Mouse (Mus musculus): ENCODE data around the gene 9630041A04Rik.

Gene 9630041A04Rik

GRCm38 (mm10) chr9:101919324-101919723 lies 57.7 kb downstream of the 9630041A04Rik start:
- no peak for DNase-seq (ENCODE audit: low spot score in 2 of 2)

DNA sequence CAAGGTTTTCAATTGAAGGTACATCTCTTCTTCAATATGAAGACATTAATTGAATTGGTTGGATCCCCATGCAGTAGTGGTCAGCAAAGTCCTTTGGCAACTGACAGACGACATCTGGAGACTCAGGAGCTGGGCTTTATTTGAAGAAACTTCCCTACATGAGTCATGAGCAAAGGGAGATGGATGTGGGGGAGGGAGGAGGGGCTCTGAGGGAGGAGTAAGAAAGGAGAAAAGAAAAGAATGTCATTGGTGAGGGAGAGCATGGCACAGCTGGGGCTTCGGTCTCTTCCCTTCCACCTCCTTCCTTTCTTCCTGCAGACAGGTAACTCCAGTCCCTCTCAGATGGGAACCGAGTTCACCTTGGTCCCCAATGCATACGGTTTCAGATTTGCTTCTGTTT lies 61.2 kb downstream of the 9630041A04Rik start:
- DNase-seq (ENCODE audit: low spot score in 2 of 2), result no peak

- no peak for DNase-seq (ENCODE audit: low spot score in 2 of 2)
These were observed 63.2 kb downstream of the 9630041A04Rik start for GRCm38 (mm10) chr9:101924829-101925228.

- DNase-seq (ENCODE audit: low spot score in 2 of 2), result no peak
These were observed 72.4 kb downstream of the 9630041A04Rik start for GRCm38 (mm10) chr9:101933946-101934573.

DNA sequence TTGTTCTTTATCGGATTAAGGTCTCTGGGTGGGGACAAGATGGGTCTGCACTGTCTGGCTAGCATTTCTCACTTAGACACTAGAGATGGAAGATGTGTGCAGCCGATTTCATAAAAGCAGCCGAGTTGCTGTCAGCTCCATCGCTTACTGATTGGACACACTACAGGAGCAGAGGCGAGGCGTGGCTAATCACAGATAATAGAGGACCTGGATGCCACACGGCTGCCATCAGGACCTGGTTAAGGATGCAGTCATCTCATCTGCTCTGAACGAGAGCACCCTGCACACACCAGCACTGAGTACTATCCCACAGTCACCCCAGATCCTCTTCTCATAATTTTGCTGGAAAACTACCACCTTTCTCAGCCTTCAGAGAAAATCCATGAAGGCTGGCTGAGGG lies 73.2 kb downstream of the 9630041A04Rik start:
- no peak for DNase-seq (ENCODE audit: low spot score in 2 of 2)

- no peak for DNase-seq (ENCODE audit: low spot score in 2 of 2)
These were observed 76.4 kb downstream of the 9630041A04Rik start for GRCm38 (mm10) chr9:101938066-101938465.

DNA sequence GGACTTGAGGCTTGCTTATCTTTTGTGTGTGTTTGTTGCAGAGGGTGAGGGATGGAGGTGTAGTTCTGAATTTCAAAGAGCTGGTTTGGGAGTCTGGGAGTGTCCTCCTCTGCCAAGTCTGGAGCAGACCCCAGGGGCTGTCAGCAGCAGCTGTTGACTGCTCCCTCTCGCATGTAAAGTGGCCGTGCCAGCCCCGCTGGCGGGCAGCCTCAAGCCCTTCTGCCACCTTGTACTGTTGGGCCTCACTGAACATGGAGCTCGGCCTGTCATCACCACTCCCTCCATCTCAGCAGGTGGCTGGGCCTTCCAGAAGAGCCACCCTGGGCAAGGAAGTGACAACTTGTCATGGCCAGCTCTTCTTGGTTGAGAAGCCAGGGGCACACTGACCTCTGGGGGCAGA lies 77.4 kb downstream of the 9630041A04Rik start:
- no peak for DNase-seq (ENCODE audit: low spot score in 2 of 2)

- no peak for DNase-seq (ENCODE audit: low spot score in 2 of 2)
These were observed 78.5 kb downstream of the 9630041A04Rik start for GRCm38 (mm10) chr9:101940182-101940581.

DNA sequence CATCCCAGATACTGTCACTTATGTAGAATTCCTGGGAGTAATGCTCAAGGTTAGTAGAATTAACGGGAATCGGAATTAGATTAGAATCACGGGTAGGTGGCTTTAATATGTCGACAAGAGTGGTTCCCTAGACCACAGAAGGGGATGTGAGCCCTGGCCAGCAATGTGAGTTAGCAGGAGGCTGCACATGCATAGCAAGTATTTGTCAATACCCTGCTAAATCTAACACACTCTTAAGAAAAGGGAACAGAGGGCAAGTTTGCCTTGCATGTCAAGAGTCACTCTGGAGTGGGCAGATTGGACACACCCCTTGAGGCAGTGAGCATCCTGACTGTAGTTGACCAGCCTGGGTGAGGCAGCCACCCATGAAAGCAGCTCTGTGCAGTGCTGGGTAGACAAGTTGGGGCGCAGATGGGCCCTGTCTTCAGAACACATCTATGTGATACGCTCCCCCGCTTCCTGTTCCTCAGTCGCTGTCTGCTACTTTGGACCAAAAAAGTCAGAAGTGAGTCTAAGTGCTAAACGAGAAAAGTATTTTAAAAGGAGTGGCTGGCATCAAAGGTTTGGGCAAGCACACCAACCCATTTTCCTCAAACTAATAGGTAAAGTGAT lies 80.5 kb downstream of the 9630041A04Rik start:
- DNase-seq (ENCODE audit: low spot score in 2 of 2), result no peak

DNA sequence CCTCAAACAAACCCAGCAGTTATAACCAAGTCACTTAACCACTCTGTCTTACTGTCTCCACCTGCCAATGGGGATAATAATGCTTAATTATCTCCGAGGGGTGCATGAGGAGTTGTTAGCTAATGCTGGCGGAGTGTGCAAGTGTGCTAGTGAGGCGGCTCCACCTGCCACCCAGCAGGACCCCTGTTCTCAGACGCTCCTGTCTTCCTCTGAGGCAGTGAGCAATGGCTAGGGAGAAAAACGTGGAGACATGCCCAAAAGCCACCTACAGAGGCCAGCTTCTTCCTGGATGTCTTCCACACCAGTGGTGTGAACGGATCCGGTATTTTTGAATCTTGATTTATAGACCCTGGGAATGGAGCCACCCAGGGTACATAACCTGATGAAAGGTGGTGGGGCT lies 83.7 kb downstream of the 9630041A04Rik start:
- no peak for DNase-seq (ENCODE audit: low spot score in 2 of 2)

DNA sequence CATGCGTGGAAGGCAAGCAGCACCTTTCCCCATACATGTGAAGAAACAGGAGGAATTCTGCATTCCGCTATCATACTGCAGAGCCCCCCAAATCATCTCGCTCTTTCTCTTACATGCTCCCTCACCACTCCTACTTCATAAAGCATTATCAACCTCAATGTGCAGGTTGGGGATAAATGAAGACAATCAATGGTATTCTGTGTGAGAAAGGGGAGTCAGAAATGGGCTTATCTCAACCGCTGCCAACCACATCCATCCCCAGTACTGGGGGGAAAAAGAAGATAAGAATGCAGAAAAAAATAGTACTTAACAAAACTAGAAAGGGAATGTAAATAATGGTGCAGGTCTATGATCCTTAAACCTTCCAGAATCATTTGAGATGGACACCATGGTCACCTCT lies 84.2 kb downstream of the 9630041A04Rik start:
- DNase-seq (ENCODE audit: low spot score in 2 of 2), result no peak

GRCm38 (mm10) chr9:101950101-101950500 lies 88.5 kb downstream of the 9630041A04Rik start:
- no peak for DNase-seq (ENCODE audit: low spot score in 2 of 2)

GRCm38 (mm10) chr9:101954529-101954928 lies 92.9 kb downstream of the 9630041A04Rik start:
- DNase-seq (ENCODE audit: low spot score in 2 of 2), result no peak

DNA sequence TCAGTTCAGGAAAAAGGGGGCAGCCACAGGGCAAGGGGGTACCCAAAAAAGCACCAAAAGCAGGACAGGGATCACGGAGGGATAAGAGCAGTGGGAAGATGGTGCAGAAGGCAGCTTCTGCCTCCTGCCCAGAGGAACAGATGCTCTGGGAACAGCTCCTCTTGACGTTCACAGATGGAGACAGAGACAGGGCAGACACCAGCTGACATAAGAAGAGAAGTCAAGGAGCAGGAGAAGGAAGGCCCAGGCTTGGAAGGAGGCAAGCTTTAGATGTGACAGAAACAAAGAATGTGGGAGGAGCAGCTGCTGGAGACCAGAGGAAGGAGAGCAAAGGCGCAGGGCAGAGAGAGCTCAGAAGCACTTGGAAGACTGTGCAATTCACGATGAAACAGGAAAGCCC lies 94.6 kb downstream of the 9630041A04Rik start:
- DNase-seq (ENCODE audit: low spot score in 2 of 2), result no peak

DNA sequence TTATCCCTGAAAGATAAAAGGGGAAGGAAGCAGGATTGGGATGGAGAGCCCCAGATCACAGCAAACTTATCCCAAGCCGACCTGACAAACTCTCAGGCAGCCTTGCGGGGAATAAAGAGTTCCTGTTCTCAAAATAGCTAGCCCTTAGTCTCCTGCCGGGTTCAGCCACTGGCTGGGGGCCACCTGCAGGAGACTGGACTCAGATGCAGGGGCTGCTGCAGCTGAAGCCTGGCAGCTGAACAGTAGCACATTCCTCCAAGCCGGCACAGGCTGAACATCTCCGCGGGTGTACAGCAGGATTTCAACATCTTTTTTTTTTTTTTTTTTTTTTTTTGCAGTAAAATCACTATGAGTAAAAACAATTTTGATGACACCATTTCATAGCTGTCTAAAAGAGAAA lies 110.2 kb downstream of the 9630041A04Rik start:
- DNase-seq (ENCODE audit: low spot score in 2 of 2), result no peak

GRCm38 (mm10) chr9:101972314-101972713 lies 110.7 kb downstream of the 9630041A04Rik start:
- DNase-seq (ENCODE audit: low spot score in 2 of 2), result no peak

DNA sequence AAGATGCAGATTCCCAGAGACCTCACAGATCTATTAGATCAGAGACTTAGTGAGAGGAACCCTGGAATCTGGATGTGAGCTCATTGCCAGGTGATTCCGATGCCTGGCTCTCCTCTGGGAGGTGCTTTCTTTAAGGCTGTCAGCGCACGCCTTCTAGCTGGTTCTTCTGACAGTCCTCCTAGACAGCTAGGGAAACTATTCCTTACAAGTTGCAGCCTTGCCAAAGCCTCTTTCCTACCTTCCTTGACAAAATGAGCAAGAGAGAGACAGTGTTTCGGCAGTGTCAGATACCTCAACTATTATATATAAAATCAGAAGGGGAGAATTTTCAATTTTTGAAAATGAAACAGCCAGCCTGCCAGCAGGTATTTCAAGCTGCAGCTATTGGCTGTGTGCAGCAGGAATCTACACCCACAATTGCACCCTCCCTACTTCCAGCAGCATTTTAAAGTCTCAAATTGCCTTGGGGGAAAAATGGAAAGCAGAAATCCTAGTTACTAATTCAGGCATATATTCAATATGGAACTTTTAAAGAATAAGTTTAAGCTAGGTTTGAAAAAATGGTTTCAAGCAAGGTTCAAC lies 115.3 kb downstream of the 9630041A04Rik start:
- DNase-seq (ENCODE audit: low spot score in 2 of 2), result no peak

GRCm38 (mm10) chr9:101981161-101981560 lies 119.5 kb downstream of the 9630041A04Rik start:
- DNase-seq (ENCODE audit: low spot score in 2 of 2), result no peak

DNA sequence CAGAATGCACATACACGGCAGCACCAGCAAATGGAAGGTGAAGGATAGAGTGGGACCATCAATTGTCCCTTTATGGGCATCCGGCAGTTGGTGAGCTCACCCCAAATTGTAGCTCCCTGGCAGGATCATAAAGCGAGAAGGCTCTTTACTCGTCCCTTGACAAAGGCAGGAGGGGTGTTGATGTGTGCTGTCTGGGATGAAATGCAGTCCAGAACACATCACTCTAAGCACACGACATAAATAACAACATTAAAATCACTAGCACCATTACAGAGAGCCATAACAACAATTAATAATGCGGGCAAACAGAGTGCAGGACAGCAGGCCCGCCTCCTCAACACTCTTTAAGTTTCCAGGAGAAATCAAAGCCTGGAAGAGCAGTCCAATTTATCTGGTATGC lies 120.7 kb downstream of the 9630041A04Rik start:
- DNase-seq (ENCODE audit: low spot score in 2 of 2), result no peak

- no peak for DNase-seq (ENCODE audit: low spot score in 2 of 2)
These were observed 125.3 kb downstream of the 9630041A04Rik start for GRCm38 (mm10) chr9:101986910-101987309.

GRCm38 (mm10) chr9:101990032-101990431 lies 128.4 kb downstream of the 9630041A04Rik start:
- no peak for DNase-seq (ENCODE audit: low spot score in 2 of 2)

- DNase-seq (ENCODE audit: low spot score in 2 of 2), result no peak
These were observed 129.2 kb downstream of the 9630041A04Rik start for GRCm38 (mm10) chr9:101990836-101991235.
